Mouse (Mus musculus) spleen, adult 2 months (tissue): Measurements from ENCODE around the gene Chd4. TPM values are rescaled to one million over a fixed set of nuclear protein-coding genes. Genes with fewer than 3 reads are reported as not detected.
"Not testable (repeated sequence)": the region's sequence is repeated elsewhere in the genome, so short reads cannot be mapped to it uniquely, and the experiment has no call there.

Experiments
- DNase-seq, 2 experiments: peaks; one replicate each; pipeline versions ENCODE4 v3.0.0 to v3.0.0-alpha.2; 2012 to 2021; ENCODE audit warnings: low spot score in 2 of 2, low read depth in 1 of 2
- H3K27ac ChIP-seq: fragments of 200-500 bp; 2 replicates; pipeline ENCODE4 v1.5.1; 2012; ENCODE audit warnings: low read length, inconsistent platforms; ENCODE audit not compliant: insufficient read depth
- H3K27me3 ChIP-seq: fragments of 200-500 bp; 2 replicates; pipeline ENCODE4 v1.6.1; 2012; ENCODE audit warnings: mild to moderate bottlenecking, moderate library complexity, low read length, inconsistent platforms; ENCODE audit not compliant: control insufficient read depth, insufficient read depth
- H3K36me3 ChIP-seq: fragments of 200-500 bp; 2 replicates; pipeline ENCODE4 v1.6.1; 2012; ENCODE audit warnings: mild to moderate bottlenecking, low read length, inconsistent platforms; ENCODE audit not compliant: control insufficient read depth, insufficient read depth
- H3K4me1 ChIP-seq: fragments of 200-500 bp; 2 replicates; pipeline ENCODE4 v1.6.1; 2011; ENCODE audit warnings: inconsistent platforms; ENCODE audit not compliant: control insufficient read depth, insufficient read depth, insufficient read length
- H3K4me3 ChIP-seq: fragments of 200-500 bp; 2 replicates; pipeline ENCODE4 v1.5.1; 2011; ENCODE audit warnings: mild to moderate bottlenecking, inconsistent platforms; ENCODE audit not compliant: insufficient read depth, insufficient read length; ENCODE audit errors: extremely low read depth
- CTCF ChIP-seq: fragments of 200-500 bp; IDR thresholded peaks from 2 replicates; pipeline ENCODE4 v1.5.1; 2011; ENCODE audit warnings: mild to moderate bottlenecking, inconsistent platforms; ENCODE audit not compliant: insufficient read depth, insufficient read length, insufficient replicate concordance; ENCODE audit errors: extremely low read depth
- POLR2A ChIP-seq: fragments of 200-500 bp; IDR thresholded peaks from 2 replicates; pipeline ENCODE4 v1.6.1; 2011; ENCODE audit warnings: low read depth, low read length, inconsistent platforms
- WGBS: fragments of 180-500 bp; shearing (Covaris S2); methylation state at CpG from one replicate; pipeline ENCODE4 v1.1.7; 2018; 5-methylcytosine and 5-hydroxymethylcytosine counted together
- polyA plus RNA-seq: library from polyadenylated mRNA; depleted of rRNA; stranded (reverse); fragments of >200 nt; gene quantifications from 2 replicates; pipeline ENCODE4 v1.2.3, GENCODE M21; 2012; rRNA removed

The Chd4 gene
- 87.4 and 196 TPM in 2 replicates for polyA plus RNA-seq

DNA sequence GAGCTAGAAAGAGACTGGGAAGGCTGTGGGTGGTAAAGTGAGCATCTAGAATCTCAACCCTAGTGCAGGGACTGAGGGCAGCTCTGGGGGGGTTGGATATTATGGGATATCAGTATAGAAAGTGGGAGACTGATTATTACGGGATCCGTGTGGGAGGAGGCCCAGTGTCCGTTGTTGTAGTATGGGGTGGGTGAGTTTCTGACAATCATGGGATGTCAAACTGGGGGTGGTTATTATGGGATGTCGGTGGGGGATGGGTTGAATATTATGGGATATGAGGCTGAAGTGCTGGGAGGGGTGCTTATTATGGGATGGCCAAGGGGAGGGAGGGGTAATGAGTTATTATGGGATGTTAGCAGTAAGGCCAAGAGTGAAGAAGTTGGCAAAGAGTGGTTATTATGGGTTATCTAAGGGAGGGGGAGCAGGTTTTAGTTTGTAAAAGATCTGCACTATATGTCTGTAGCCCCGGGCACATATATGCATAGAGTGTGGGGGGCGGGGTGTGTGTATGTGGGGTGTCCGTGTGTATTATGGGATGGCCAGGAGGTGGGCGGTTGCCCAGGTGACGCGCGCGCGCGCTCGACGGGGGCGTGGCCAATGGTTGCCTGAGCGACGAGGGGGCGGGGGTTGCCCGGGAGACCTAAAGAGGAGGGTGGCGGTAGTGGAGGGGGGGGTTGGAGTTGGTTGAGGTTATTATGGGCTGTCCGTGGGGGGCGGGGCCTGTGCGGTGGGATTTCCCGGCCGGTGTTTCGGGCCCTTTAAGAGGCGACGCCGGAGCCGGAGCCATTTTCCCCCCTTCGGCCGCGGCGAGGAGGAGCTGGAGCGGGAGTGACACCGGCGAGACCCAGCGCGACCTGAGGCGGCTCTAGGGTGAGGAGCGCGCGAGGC, at the start of gene Chd4:
Gene Chd4 (plus strand): TSS at position 591 of the 888 bp plus-strand sequence.
- H3K27me3 ChIP-seq, result no peaks in the 10 kb centered on the region
- peaks cover 8% of the 10 kb centered on the region; the same call in 1 of the 2 replicates for H3K36me3 ChIP-seq
- H3K27ac ChIP-seq, result peak within 1 kb of the TSS; percentile 95
- 6% methylated on average over 35 of the region's 45 CpGs for WGBS
- H3K4me3 ChIP-seq, result peak within 1 kb of the TSS; percentile 94
- peak; percentile 75 for TF ChIP-seq POLR2A
- no peak for TF ChIP-seq CTCF
- DNase-seq, result peak; percentile 77 to 93
- H3K4me1 ChIP-seq, result peaks cover 26% of the 10 kb centered on the region

DNA sequence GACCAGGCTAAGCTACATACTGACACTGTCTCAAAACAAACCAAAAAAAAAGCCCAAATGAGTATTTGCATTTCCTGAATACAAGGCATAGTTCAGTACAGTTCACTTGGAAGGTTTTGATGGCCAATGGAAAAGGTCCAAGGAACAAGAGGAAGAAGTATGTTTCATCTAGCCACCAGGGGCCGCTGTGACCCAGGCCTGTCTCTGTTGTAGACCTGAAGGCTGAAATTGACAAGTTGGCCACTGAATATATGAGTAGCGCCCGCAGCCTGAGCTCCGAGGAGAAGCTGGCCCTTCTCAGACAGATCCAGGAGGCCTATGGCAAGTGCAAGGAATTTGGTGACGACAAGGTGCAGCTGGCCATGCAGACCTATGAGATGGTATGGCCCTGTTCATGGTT, 49.1 kb upstream of the Chd4 start:
- TF ChIP-seq POLR2A (no peak), CTCF (peak; percentile 72; the same call in 1 of the 2 replicates)
- H3K27me3 ChIP-seq, result no peaks in the 10 kb centered on the region
- H3K4me3 ChIP-seq, result no peak overlapping the region
- H3K36me3 ChIP-seq, result peaks cover 47% of the 10 kb centered on the region
- WGBS, result 39% methylated on average over 5 of the region's 5 CpGs
- no peak overlapping the region for H3K27ac ChIP-seq
- no peaks in the 10 kb centered on the region for H3K4me1 ChIP-seq
- DNase-seq, result peak; percentile 28 to 71

GRCm38 (mm10) chr6:125049678-125050077, 46.1 kb upstream of the Chd4 start, which contains the start of gene Acrbp:
Gene Acrbp (plus strand): TSS chr6:125049689.
- no peak for DNase-seq
- TF ChIP-seq CTCF (no peak), POLR2A (no peak)
- no peaks in the 10 kb centered on the region for H3K4me1 ChIP-seq
- no peak within 1 kb of the TSS for H3K4me3 ChIP-seq
- WGBS, result 84% methylated on average over 20 of the region's 20 CpGs
- H3K36me3 ChIP-seq, result peaks cover 45% of the 10 kb centered on the region
- H3K27me3 ChIP-seq, result no peaks in the 10 kb centered on the region
- no peak within 1 kb of the TSS for H3K27ac ChIP-seq

GRCm38 (mm10) chr6:125051237-125051636, 44.5 kb upstream of the Chd4 start:
- no peaks in the 10 kb centered on the region for H3K27me3 ChIP-seq
- 78% methylated on average over 5 of the region's 5 CpGs for WGBS
- peaks cover 36% of the 10 kb centered on the region for H3K36me3 ChIP-seq
- H3K4me3 ChIP-seq, result no peak overlapping the region
- H3K27ac ChIP-seq, result no peak overlapping the region
- no peaks in the 10 kb centered on the region for H3K4me1 ChIP-seq
- no peak for TF ChIP-seq POLR2A
- TF ChIP-seq CTCF, result peak; percentile 10; the same call in 1 of the 2 replicates
- no peak for DNase-seq

GRCm38 (mm10) chr6:125061493-125061892, 34.3 kb upstream of the Chd4 start:
- DNase-seq, result no peak
- Histone ChIP-seq H3K4me3 (no peak overlapping the region), H3K27me3 (no peaks in the 10 kb centered on the region), H3K4me1 (no peaks in the 10 kb centered on the region), H3K36me3 (no peaks in the 10 kb centered on the region), H3K27ac (no peak overlapping the region)
- WGBS, result 84% methylated on average over 6 of the region's 6 CpGs
- TF ChIP-seq POLR2A, result no peak
- no peak for TF ChIP-seq CTCF

- no peak overlapping the region for H3K4me3 ChIP-seq
- TF ChIP-seq POLR2A (no peak), CTCF (no peak)
- WGBS, result 86% methylated on average over 5 of the region's 5 CpGs
- no peaks in the 10 kb centered on the region for H3K4me1 ChIP-seq
- no peaks in the 10 kb centered on the region for H3K27me3 ChIP-seq
- H3K27ac ChIP-seq, result no peak overlapping the region
- no peaks in the 10 kb centered on the region for H3K36me3 ChIP-seq
- DNase-seq, result no peak
Measured at GRCm38 (mm10) chr6:125062511-125062910, 33.3 kb upstream of the Chd4 start.

DNA sequence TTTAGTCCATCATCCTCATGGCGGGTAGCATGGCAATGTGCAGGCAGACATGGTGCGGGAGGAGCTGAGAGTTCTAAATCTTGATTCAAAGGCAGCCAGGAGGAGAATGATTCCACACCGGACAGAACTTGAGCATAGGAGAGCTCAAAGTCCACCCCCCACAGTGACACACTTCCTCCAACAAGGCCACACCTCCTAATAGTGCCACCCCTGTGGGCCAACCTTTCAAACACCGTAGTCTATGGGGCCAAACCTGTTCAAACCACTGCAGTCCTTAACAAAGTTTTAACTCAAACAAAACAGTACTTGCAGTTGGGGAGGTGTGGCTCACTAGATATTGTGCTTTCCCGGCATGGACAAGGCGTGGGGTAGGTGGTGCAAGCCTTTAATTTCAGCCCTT, 31.9 kb upstream of the Chd4 start:
- Histone ChIP-seq H3K27ac (no peak overlapping the region), H3K36me3 (no peaks in the 10 kb centered on the region), H3K4me3 (no peak overlapping the region), H3K27me3 (no peaks in the 10 kb centered on the region), H3K4me1 (no peaks in the 10 kb centered on the region)
- no peak for TF ChIP-seq CTCF
- no peak for TF ChIP-seq POLR2A
- no peak for DNase-seq
- 86% methylated on average over 6 of the region's 6 CpGs for WGBS

DNA sequence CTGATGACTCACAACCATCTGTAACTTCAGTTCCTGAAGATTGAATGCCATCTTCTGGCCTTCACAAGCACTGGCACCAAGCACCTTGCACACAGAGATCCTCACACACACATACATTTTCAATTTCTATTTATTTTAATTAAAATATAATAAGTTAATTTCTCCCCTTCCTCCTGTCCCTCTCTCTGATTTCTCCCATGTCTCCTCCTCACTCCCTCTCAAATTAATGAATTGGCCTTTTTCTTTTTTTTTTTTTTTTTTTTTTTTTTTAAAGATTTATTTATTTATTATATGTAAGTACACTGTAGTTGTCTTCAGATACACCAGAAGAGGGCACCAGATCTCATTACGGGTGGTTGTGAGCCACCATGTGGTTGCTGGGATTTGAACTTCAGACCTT, 30.6 kb upstream of the Chd4 start:
- no CpG with 5 or more reads among the region's 1 CpGs for WGBS
- not testable (repeated sequence) for H3K36me3 ChIP-seq

More for the DNA sequence above, 30.6 kb upstream of the Chd4 start:
- not testable (repeated sequence) for DNase-seq, H3K4me1 ChIP-seq, H3K27ac ChIP-seq, H3K4me3 ChIP-seq, H3K27me3 ChIP-seq
